Mouse (Mus musculus) thymus, adult 2 months (tissue): ENCODE measurements around the gene Prdx5.

Experiments
- CTCF ChIP-seq: fragments of 200-500 bp; IDR thresholded peaks from 2 replicates; pipeline ENCODE4 v1.5.1; 2012; ENCODE audit warnings: mild to moderate bottlenecking, control low read depth, low read length, moderate library complexity, borderline replicate concordance; ENCODE audit not compliant: control insufficient read depth, poor library complexity, insufficient read depth; ENCODE audit errors: extremely low read depth
- POLR2A ChIP-seq: fragments of 200-500 bp; IDR thresholded peaks from 2 replicates; pipeline ENCODE4 v1.6.1; 2012; ENCODE audit warnings: mild to moderate bottlenecking, low read length, control low read depth, moderate library complexity; ENCODE audit not compliant: control insufficient read depth, poor library complexity, insufficient read depth; ENCODE audit errors: extremely low read depth

- no peak for TF ChIP-seq CTCF
- no peak for TF ChIP-seq POLR2A
Observed at GRCm38 (mm10) chr19:6949532-6949931, 39.6 kb upstream of the Prdx5 start.
